Mouse (Mus musculus): ENCODE measurements around the gene Frs3. TPM values are rescaled to one million over a fixed set of nuclear protein-coding genes. Genes with fewer than 3 reads are reported as not detected.

Gene Frs3
- total and polyA plus RNA-seq, 2 experiments from 2014 or later, result 68.9 to 128 TPM

GRCm38 (mm10) chr17:47710036-47710435 lies 21.2 kb downstream of the Frs3 start:
- ATAC-seq (ENCODE audit: low FRiP score), result no peak
- TF ChIP-seq CTCF (IDR thresholded peaks at IDR 0.05), result no peak
- DNase-seq (ENCODE audit: low spot score), result no peak
- H3K36me3 ChIP-seq (ENCODE audit: insufficient read depth, low read length), result no peaks in the 10 kb centered on the region; the same call in 1 of the 2 replicates
- H3K27ac ChIP-seq (ENCODE audit: low read depth, low read length), result no peak overlapping the region
- H3K27me3 ChIP-seq (ENCODE audit: insufficient read depth, low read length), result no peaks in the 10 kb centered on the region
- no peak overlapping the region for H3K9ac ChIP-seq (replicated peaks; ENCODE audit: low read length, poor library complexity, severe bottlenecking)
- H3K4me3 ChIP-seq (ENCODE audit: low read depth, low read length), result no peak overlapping the region
- no peaks in the 10 kb centered on the region for H3K9me3 ChIP-seq (ENCODE audit: low read length)
- 84% methylated on average over 3 of the region's 3 CpGs for WGBS
- no peak overlapping the region for H3K4me2 ChIP-seq (ENCODE audit: low read depth, low read length, poor library complexity, severe bottlenecking)
- H3K4me1 ChIP-seq (ENCODE audit: insufficient read depth, low read length), result no peaks in the 10 kb centered on the region

DNA sequence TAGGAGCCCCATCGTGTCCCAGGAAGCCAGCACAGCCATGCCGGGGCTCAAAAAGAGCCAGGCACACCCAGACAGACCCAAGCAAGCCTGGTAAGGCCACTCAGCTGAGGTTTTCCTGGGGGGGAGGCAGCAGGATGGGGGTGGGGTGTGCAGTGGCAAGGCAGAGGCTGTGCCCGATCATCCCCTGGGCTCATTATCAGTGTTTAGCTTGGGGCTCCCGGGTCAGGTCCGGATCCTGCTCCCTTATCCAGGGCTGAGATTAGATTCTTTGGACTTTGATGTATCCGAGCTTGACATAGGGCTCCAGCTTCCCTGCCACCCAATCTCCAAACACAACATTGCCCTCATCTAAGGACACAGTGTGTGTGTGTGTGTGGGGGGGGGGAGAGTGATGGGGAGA lies 23.1 kb downstream of the Frs3 start:
- Histone ChIP-seq H3K36me3 (ENCODE audit: insufficient read depth, low read length) (no peaks in the 10 kb centered on the region), H3K27me3 (ENCODE audit: insufficient read depth, low read length) (no peaks in the 10 kb centered on the region), H3K9ac (replicated peaks; ENCODE audit: low read length, poor library complexity, severe bottlenecking) (no peak overlapping the region), H3K27ac (ENCODE audit: low read depth, low read length) (no peak overlapping the region), H3K4me2 (ENCODE audit: low read depth, low read length, poor library complexity, severe bottlenecking) (no peak overlapping the region), H3K4me3 (ENCODE audit: low read depth, low read length) (no peak overlapping the region), H3K9me3 (ENCODE audit: low read length) (no peaks in the 10 kb centered on the region), H3K4me1 (ENCODE audit: insufficient read depth, low read length) (no peaks in the 10 kb centered on the region)
- DNase-seq (ENCODE audit: low spot score) (no peak), ATAC-seq (ENCODE audit: low FRiP score) (0 out of 2 replicates have a peak, but pooled peaks have one; percentile 9)
- 72% methylated on average over 6 of the region's 6 CpGs for WGBS
- no peak for TF ChIP-seq CTCF (IDR thresholded peaks at IDR 0.05)

DNA sequence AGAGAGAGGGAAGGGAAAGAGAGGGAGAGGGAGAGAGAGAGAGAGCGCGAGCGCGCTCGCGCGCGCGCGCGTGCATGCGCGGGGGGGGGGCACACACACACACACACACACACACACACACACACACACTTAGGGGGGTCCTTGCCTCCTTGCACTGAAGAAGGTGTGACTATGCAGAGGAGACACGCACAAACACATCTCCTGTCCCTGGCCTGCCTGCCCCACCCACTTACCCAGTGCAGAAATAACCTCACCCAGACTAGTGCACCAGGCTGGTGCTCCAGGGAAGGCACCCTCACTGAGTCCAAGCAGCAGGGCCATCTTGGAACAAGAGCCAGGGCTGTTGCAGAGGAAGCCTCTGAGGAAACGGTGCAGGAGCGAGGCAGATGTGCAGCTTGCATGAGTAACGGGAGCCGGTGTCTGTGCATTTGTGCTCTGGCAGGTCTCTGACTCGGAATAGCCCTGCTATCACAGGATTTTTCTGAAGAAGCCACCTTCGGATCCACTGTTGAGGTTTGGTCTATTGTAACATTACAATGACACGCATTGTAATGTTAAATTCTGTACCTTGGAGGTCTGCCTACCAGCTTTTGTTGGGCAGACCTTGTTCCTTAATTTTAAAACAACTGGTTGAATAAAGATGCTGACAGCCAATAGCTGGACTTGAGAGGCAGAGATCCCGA lies 24.2 kb downstream of the Frs3 start:
- no peak for ATAC-seq (ENCODE audit: low FRiP score)
- H3K9ac ChIP-seq (replicated peaks; ENCODE audit: low read length, poor library complexity, severe bottlenecking), result no peak overlapping the region
- WGBS, result 40% methylated on average over 10 of the region's 22 CpGs

GRCm38 (mm10) chr17:47715037-47715436 lies 26.2 kb downstream of the Frs3 start:
- Histone ChIP-seq H3K36me3 (ENCODE audit: insufficient read depth, low read length) (no peaks in the 10 kb centered on the region), H3K27me3 (ENCODE audit: insufficient read depth, low read length) (no peaks in the 10 kb centered on the region), H3K4me2 (ENCODE audit: low read depth, low read length, poor library complexity, severe bottlenecking) (no peak overlapping the region), H3K4me1 (ENCODE audit: insufficient read depth, low read length) (no peaks in the 10 kb centered on the region), H3K9me3 (ENCODE audit: low read length) (no peaks in the 10 kb centered on the region), H3K4me3 (ENCODE audit: low read depth, low read length) (no peak overlapping the region), H3K9ac (replicated peaks; ENCODE audit: low read length, poor library complexity, severe bottlenecking) (no peak overlapping the region), H3K27ac (ENCODE audit: low read depth, low read length) (no peak overlapping the region)
- no peak for TF ChIP-seq CTCF (IDR thresholded peaks at IDR 0.05)
- ATAC-seq (ENCODE audit: low FRiP score), result no peak
- no peak for DNase-seq (ENCODE audit: low spot score)
- WGBS, result 55% methylated on average over 3 of the region's 3 CpGs

More for the DNA sequence above, 24.2 kb downstream of the Frs3 start:
- Histone ChIP-seq H3K4me3 (ENCODE audit: low read depth, low read length) (no peak overlapping the region), H3K27ac (ENCODE audit: low read depth, low read length) (peak overlapping the region; percentile 55; the same call in 1 of the 2 replicates), H3K4me1 (ENCODE audit: insufficient read depth, low read length) (no peaks in the 10 kb centered on the region), H3K4me2 (ENCODE audit: low read depth, low read length, poor library complexity, severe bottlenecking) (no peak overlapping the region), H3K9me3 (ENCODE audit: low read length) (no peaks in the 10 kb centered on the region), H3K27me3 (ENCODE audit: insufficient read depth, low read length) (no peaks in the 10 kb centered on the region), H3K36me3 (ENCODE audit: insufficient read depth, low read length) (no peaks in the 10 kb centered on the region)
- no peak for TF ChIP-seq CTCF (IDR thresholded peaks at IDR 0.05)
- DNase-seq (ENCODE audit: low spot score), result no peak

GRCm38 (mm10) chr17:47721183-47721582 lies 32.4 kb downstream of the Frs3 start:
- Histone ChIP-seq H3K9me3 (ENCODE audit: low read length) (no peaks in the 10 kb centered on the region), H3K4me1 (ENCODE audit: insufficient read depth, low read length) (no peaks in the 10 kb centered on the region), H3K4me2 (ENCODE audit: low read depth, low read length, poor library complexity, severe bottlenecking) (no peak overlapping the region), H3K36me3 (ENCODE audit: insufficient read depth, low read length) (no peaks in the 10 kb centered on the region), H3K9ac (replicated peaks; ENCODE audit: low read length, poor library complexity, severe bottlenecking) (no peak overlapping the region), H3K27me3 (ENCODE audit: insufficient read depth, low read length) (no peaks in the 10 kb centered on the region), H3K4me3 (ENCODE audit: low read depth, low read length) (no peak overlapping the region), H3K27ac (ENCODE audit: low read depth, low read length) (no peak overlapping the region)
- 84% methylated on average over 4 of the region's 4 CpGs for WGBS
- ATAC-seq (ENCODE audit: low FRiP score) (no peak), DNase-seq (ENCODE audit: low spot score) (no peak)
- TF ChIP-seq CTCF (IDR thresholded peaks at IDR 0.05), result no peak

DNA sequence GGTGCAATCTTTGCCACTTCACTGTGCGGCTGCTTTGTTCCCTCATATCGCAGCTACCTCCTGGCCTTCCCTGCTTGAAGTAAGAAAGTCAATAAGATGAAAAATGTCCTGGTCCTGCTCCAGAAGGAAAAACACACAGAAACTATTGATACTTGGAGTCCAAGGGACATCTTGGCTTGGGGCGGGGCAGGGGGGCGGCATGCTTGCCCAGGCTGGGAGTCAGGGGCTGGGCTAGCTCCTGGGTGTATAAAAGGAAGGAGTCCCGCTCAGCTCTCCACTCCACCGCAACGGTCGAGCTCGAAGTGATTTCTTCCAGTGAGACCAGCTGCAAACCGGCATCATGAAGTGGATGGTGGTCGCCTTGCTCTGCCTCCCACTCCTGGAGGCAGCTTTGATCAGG lies 37.7 kb downstream of the Frs3 start, which contains the start of gene Pgc:
Pgc (plus strand) TSS at position 277 of the 400 bp plus-strand sequence.
- no peaks in the 10 kb centered on the region for H3K27me3 ChIP-seq (ENCODE audit: insufficient read depth, low read length)
- no peak within 1 kb of the TSS for H3K4me3 ChIP-seq (ENCODE audit: low read depth, low read length)
- H3K27ac ChIP-seq (ENCODE audit: low read depth, low read length), result no peak within 1 kb of the TSS
- no peak within 1 kb of the TSS for H3K9ac ChIP-seq (replicated peaks; ENCODE audit: low read length, poor library complexity, severe bottlenecking)
- 83% methylated on average over 11 of the region's 11 CpGs for WGBS
- H3K4me1 ChIP-seq (ENCODE audit: insufficient read depth, low read length), result no peaks in the 10 kb centered on the region
- ATAC-seq (ENCODE audit: low FRiP score) (no peak), DNase-seq (ENCODE audit: low spot score) (no peak)
- TF ChIP-seq CTCF (IDR thresholded peaks at IDR 0.05), result no peak
- H3K36me3 ChIP-seq (ENCODE audit: insufficient read depth, low read length), result no peaks in the 10 kb centered on the region
- no peak within 1 kb of the TSS for H3K4me2 ChIP-seq (ENCODE audit: low read depth, low read length, poor library complexity, severe bottlenecking)
- no peaks in the 10 kb centered on the region for H3K9me3 ChIP-seq (ENCODE audit: low read length)

Measured in midbrain, postnatal 0 days (tissue).